Mouse (Mus musculus): ENCODE data around the gene Xlr4b. TPM values are rescaled to one million over a fixed set of nuclear protein-coding genes. Genes with fewer than 3 reads are reported as not detected.
"Not testable (repeated sequence)": the region's sequence is repeated elsewhere in the genome, so short reads cannot be mapped to it uniquely, and the experiment has no call there.

Gene Xlr4b
- not detected in 2 replicates for polyA plus RNA-seq (2012)

GRCm38 (mm10) chrX:73213819-73214564 is at the start of gene Xlr4b:
Gene Xlr4b (plus strand): TSS chrX:73214333.
- TF ChIP-seq GATA1 (IDR thresholded peaks at IDR 0.05; ENCODE audit: low read length): not testable (repeated sequence)

GRCm38 (mm10) chrX:73176889-73177288 is 37.2 kb upstream of the Xlr4b start, which contains the start of gene Spin2d:
Gene Spin2d (minus strand): TSS chrX:73176989.
- TF ChIP-seq GATA1 (IDR thresholded peaks at IDR 0.05; ENCODE audit: low read length): not testable (repeated sequence)

GRCm38 (mm10) chrX:73191934-73192333 is 22.2 kb upstream of the Xlr4b start, which contains the start of gene Xlr3b:
Gene Xlr3b (plus strand): TSS chrX:73192207.
- TF ChIP-seq GATA1 (IDR thresholded peaks at IDR 0.05; ENCODE audit: low read length): not testable (repeated sequence)

- no peak for TF ChIP-seq GATA1 (IDR thresholded peaks at IDR 0.05; ENCODE audit: low read length)
Observed at GRCm38 (mm10) chrX:73225365-73225764, 11.2 kb downstream of the Xlr4b start.

GRCm38 (mm10) chrX:73227914-73228605 is 13.9 kb downstream of the Xlr4b start, which contains the start of gene F8a:
Gene F8a (plus strand): TSS chrX:73228291.
- no peak for TF ChIP-seq GATA1 (IDR thresholded peaks at IDR 0.05; ENCODE audit: low read length)

- no peak for TF ChIP-seq GATA1 (IDR thresholded peaks at IDR 0.05; ENCODE audit: low read length)
Observed at GRCm38 (mm10) chrX:73228606-73229214, 14.6 kb downstream of the Xlr4b start.

GRCm38 (mm10) chrX:73229288-73229687 is 15.2 kb downstream of the Xlr4b start:
- TF ChIP-seq GATA1 (IDR thresholded peaks at IDR 0.05; ENCODE audit: low read length): no peak

- TF ChIP-seq GATA1 (IDR thresholded peaks at IDR 0.05; ENCODE audit: low read length): not testable (repeated sequence)
Observed at GRCm38 (mm10) chrX:73242821-73243325, 28.7 kb downstream of the Xlr4b start, which contains the start of gene Xlr4c. Gene Xlr4c (minus strand): TSS chrX:73243130.

GRCm38 (mm10) chrX:73265270-73265669 is 51.1 kb downstream of the Xlr4b start, which contains the start of gene Xlr3c:
Gene Xlr3c (minus strand): TSS chrX:73265390.
- not testable (repeated sequence) for TF ChIP-seq GATA1 (IDR thresholded peaks at IDR 0.05; ENCODE audit: low read length)

Other genes with a start within 250 kb of the Xlr4b start
- gene Zfp185, start 227.0 kb upstream of the Xlr4b start, polyA plus RNA-seq (2012): 0.02 and 0.05 TPM in 2 replicates
- gene Pnma5, start 177.2 kb upstream of the Xlr4b start, polyA plus RNA-seq (2012): 0.03 TPM in 1 of 2 replicates, not detected in the other
- gene Pnma3, start 149.5 kb upstream of the Xlr4b start, polyA plus RNA-seq (2012): not detected in 2 replicates
- not detected in 2 replicates for gene Xlr4a, start 131.9 kb upstream of the Xlr4b start, polyA plus RNA-seq (2012)
- gene Xlr3a, start 117.2 kb upstream of the Xlr4b start, polyA plus RNA-seq (2012): not detected in 2 replicates
- not detected in 2 replicates for gene Gm14685, start 97.3 kb upstream of the Xlr4b start, polyA plus RNA-seq (2012)
- not detected in 2 replicates for gene Xlr5b, start 65.5 kb upstream of the Xlr4b start, polyA plus RNA-seq (2012)
- gene DXBay18, start 64.9 kb upstream of the Xlr4b start, polyA plus RNA-seq (2012): not detected in 2 replicates
- gene Spin2d, start 37.3 kb upstream of the Xlr4b start, polyA plus RNA-seq (2012): not detected in 2 replicates
- not detected in 2 replicates for gene Xlr3b, start 22.1 kb upstream of the Xlr4b start, polyA plus RNA-seq (2012)
- gene F8a, start 14.0 kb downstream of the Xlr4b start, polyA plus RNA-seq (2012): 19.2 and 21.6 TPM in 2 replicates
- gene Xlr4c, start 28.8 kb downstream of the Xlr4b start, polyA plus RNA-seq (2012): not detected in 2 replicates
- not detected in 2 replicates for gene Xlr3c, start 51.1 kb downstream of the Xlr4b start, polyA plus RNA-seq (2012)
- not detected in 2 replicates for gene Xlr5a, start 78.6 kb downstream of the Xlr4b start, polyA plus RNA-seq (2012)
- gene Xlr5c, start 78.6 kb downstream of the Xlr4b start, polyA plus RNA-seq (2012): not detected in 2 replicates
- gene Gm45015, start 122.5 kb downstream of the Xlr4b start, polyA plus RNA-seq (2012): not detected in 2 replicates
- gene Zfp275, start 128.3 kb downstream of the Xlr4b start, polyA plus RNA-seq (2012): 2.1 and 2.3 TPM in 2 replicates
- not detected in 2 replicates for gene Gm18336, start 184.4 kb downstream of the Xlr4b start, polyA plus RNA-seq (2012)
- gene Zfp92, start 196.8 kb downstream of the Xlr4b start, polyA plus RNA-seq (2012): not detected in 2 replicates
- gene Trex2, start 221.0 kb downstream of the Xlr4b start, polyA plus RNA-seq (2012): not detected in 2 replicates
- gene Haus7, start 244.7 kb downstream of the Xlr4b start, polyA plus RNA-seq (2012): 3.4 and 3.5 TPM in 2 replicates